Mouse (Mus musculus) heart, postnatal 25 days (tissue): Measurements from ENCODE around the gene Pde4dip. TPM values are rescaled to one million over a fixed set of nuclear protein-coding genes. Genes with fewer than 3 reads are reported as not detected.

Source experiments
- DNase-seq: peaks from one replicate; pipeline ENCODE4 v3.0.0; 2022; ENCODE audit warnings: low spot score
- intact Hi-C: fragments of 180-260 bp; cut with DNase I; formaldehyde crosslinking; loops from one replicate; pipeline ENCODE4 v1.15.1; 2025
- total RNA-seq, 2 experiments: library from RNA; stranded (reverse); gene quantifications; 2 replicates each; pipeline ENCODE4 v1.2.3; 2021

Pde4dip gene
- total RNA-seq, 2 experiments from 2014 or later: 1,803 to 1,950 TPM

DNA sequence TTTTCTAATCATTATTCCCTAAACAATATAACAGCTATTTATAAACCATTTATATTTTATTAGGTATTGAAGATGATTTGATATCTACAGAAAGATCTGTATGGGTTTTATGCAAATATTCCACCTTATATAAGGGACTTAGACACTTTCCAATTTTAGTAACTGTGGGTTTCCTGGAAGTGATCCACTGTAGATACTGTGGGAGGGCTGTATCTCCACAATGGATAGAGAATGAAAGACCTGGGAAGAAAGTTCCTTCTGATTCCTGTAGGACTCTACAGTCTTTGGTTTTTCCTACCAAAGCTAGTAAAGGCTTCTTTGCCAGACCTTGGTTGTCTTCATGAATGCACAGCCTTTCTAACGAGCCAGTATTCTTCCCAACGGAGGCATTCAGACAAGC, 21.2 kb upstream of the Pde4dip start:
- no peak for DNase-seq
- intact Hi-C loops: no loop called here

- DNase-seq: no peak
- intact Hi-C loops: loop anchor here (5.0 kb wide), 1 partner anchor 134 kb away; no protein-coding TSS in a partner anchor
Observed at GRCm38 (mm10) chr3:97901586-97901985, 13.1 kb upstream of the Pde4dip start.

GRCm38 (mm10) chr3:97900516-97901490, 12.3 kb upstream of the Pde4dip start, which contains the start of gene Sec22b:
Sec22b (plus strand) TSS chr3:97901190.
- intact Hi-C loops: loop anchor here (5.0 kb wide), 1 partner anchor 134 kb away; no protein-coding TSS in a partner anchor

DNA sequence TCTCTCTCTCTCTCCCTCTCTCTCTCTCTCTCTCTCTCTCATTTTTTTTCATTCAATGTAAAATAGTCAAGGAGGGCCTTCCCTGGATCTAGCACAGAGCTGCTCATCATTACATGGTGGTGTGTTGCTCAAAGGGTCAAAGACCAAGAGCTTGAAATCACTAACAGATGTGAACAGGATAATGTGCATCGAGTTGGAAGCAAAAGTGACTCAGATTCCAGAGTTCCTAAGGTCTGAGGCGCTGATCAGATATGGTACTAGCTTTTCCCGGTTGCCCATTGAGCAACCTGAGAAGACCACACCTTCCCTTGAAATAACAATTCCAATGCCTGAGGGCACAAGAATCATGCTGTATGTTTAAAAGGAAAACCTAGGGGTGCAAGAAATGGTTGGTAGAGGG, 9.9 kb upstream of the Pde4dip start:
- intact Hi-C loops: no loop called here
- DNase-seq: no peak

More at GRCm38 (mm10) chr3:97900516-97901490, 12.3 kb upstream of the Pde4dip start, which contains the start of gene Sec22b:
- DNase-seq: peak; percentile 79

DNA sequence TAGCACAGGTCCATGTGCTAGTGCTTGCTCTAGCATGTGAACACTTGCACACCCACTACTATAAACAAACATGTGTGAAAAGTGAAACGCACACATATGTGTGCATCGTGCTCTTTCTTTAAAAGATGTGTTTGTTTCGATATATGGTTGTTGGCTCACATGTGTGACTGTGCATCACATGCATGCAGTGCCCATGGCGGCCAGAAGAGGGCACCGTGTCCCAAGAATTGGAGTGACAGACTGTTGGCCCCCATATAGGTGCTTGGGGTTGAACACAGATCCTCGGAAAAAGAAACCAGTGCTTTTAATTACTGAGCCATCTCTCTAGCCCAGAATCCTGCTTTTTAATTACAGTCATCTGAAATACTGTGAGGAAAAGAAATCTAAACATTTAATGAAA, 6.2 kb upstream of the Pde4dip start:
- intact Hi-C loops: no loop called here
- DNase-seq: no peak

DNA sequence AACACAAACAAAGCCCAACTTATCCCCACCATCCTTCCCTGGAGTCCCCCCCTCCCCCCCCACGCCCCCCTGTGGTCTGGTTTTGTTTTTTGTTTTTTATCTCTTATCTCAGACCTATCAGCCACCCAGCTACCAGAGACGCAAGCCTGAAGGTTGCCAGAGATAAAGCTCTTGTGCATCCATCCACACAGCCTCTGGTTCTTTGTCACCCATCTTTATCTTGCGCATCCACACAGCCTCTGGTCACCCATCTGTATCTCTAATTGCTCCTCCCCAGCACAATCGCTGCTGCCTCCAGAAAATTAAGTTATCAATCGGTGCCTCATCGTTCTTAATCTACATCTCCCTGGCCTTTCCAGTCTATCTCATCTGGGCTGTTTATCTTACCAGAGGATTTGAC, 1.7 kb upstream of the Pde4dip start:
- intact Hi-C loops: no loop called here
- DNase-seq: no peak

- no peak for DNase-seq
- intact Hi-C loops: loop anchor here (10.0 kb wide), 1 partner anchor 273 kb away; the partner anchor contains the start of gene Chd1l
Observed at GRCm38 (mm10) chr3:97887785-97888167, 731 bp downstream of the Pde4dip start.

DNA sequence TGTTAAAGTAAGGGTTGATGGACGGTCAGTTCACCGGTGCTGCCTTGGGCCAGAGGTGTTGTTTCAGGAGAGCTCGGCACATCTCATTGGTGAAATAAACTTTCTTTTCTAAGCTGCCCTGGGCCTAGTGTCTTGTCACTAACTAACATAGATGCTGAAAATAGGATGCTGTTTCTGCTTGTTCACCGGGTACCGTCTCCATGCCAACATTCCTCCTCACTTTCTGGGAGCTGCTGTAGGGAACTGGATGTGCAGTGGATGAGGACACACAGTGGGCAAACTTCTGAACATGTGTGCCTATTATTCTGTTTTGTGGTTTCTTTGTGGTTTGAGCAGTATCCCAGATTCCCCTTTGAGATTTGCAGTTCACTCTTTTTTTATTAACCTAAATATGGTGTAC, 6.9 kb downstream of the Pde4dip start:
- intact Hi-C loops: loop anchor here (10.0 kb wide), 1 partner anchor 267 kb away; the partner anchor contains the start of gene Chd1l
- DNase-seq: no peak

- intact Hi-C loops: loop anchor here (1.0 to 5.0 kb wide), 2 partner anchors 112 to 198 kb away; no protein-coding TSS in a partner anchor
- DNase-seq: peak; percentile 21
Observed at GRCm38 (mm10) chr3:97879222-97879621, 9.3 kb downstream of the Pde4dip start.

GRCm38 (mm10) chr3:97876259-97876658, 12.2 kb downstream of the Pde4dip start:
- no peak for DNase-seq
- intact Hi-C loops: loop anchor here (5.0 kb wide), 1 partner anchor 109 kb away; no protein-coding TSS in a partner anchor

DNA sequence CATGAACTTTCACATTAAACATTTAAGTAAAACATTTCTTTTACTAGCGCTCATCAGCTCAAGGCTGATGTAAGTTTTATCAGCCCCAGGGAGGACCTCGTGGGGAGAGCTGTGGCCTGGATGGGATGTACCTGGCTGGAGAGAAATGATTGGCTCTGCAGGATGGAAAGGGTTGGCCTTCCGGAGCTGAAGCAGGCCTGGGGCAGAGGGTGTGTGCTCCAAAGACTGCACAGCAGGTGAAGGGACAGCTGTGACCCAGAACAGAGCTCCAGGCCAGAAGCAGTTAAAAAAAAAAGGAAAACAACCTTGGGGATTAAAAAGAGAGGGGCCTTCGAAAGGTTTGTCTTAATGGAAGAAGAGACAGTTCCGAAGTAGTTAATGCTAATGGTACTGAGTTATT, 13.7 kb downstream of the Pde4dip start:
- no peak for DNase-seq
- intact Hi-C loops: loop anchor here (5.0 kb wide), 1 partner anchor 107 kb away; no protein-coding TSS in a partner anchor

DNA sequence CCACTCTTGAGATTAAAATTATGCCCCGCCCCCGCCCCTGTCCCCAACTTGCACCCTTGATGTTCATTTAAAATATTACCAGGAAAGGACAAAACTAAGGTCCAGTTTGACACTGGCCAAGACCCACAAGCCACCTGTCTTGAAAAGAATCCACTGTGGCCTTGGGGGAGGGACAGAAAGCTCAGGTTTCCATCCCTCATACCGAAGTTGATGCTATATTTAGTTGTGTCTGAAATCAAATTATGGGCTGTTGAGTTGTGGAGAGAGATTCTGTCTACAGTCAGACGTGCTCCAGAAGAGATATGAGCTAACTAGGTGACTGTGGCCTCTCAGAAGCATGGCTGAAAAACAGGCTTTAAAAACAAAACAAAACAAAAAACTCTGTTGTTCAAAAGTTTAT, 18.8 kb downstream of the Pde4dip start:
- DNase-seq: no peak
- intact Hi-C loops: loop anchor here (5.0 kb wide), 1 partner anchor 42 kb away; no protein-coding TSS in a partner anchor

DNA sequence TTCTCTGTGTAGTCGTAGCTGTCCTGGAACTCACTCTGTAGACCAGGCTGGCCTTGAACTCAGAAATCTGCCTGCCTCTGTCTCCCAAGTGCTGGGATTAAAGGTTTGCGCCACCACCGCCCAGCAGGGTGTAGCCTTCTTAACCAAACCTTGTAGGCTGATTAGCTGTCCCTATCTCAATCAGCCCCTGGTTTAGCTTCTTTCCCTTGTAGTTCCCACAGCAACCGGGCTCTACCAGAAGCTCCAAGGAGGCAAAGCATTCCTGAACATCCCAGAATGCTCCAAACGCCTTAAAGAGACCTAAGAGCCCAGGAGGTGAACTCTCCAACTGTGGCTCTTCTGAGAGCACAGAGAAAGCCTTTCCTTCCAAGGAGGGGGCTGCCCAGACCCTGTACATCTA, 19.8 kb downstream of the Pde4dip start:
- intact Hi-C loops: loop anchor here (5.0 kb wide), 1 partner anchor 41 kb away; no protein-coding TSS in a partner anchor
- no peak for DNase-seq

- intact Hi-C loops: loop anchor here (5.0 kb wide), 1 partner anchor 41 kb away; no protein-coding TSS in a partner anchor
- DNase-seq: peak; percentile 42
Observed at GRCm38 (mm10) chr3:97868024-97868689, 20.4 kb downstream of the Pde4dip start.

- intact Hi-C loops: loop anchor here (5.0 kb wide), 1 partner anchor 40 kb away; no protein-coding TSS in a partner anchor
- no peak for DNase-seq
Observed at GRCm38 (mm10) chr3:97867221-97868023, 21.1 kb downstream of the Pde4dip start.

DNA sequence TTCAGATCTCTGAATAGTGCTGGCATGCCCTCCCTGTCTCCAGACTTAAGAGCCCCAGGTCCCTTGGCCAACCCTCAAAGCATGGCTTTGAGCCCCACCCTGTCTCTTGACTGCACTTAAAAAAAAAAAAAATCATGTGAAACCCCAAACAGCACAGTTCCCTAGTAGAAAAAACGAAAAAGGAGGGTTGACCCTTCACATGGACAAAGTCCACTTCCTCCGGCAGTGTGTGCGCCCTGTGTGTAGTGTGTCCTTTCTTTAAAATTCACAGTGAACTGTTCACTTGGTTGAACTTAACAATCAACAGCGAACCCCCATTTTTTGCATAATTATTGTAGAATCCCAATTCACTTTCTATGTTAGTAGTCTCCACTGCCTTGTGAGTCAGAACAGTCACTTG, 21.8 kb downstream of the Pde4dip start:
- intact Hi-C loops: loop anchor here (5.0 kb wide), 1 partner anchor 39 kb away; no protein-coding TSS in a partner anchor
- no peak for DNase-seq

- intact Hi-C loops: no loop called here
Observed at GRCm38 (mm10) chr3:97860820-97861451, 27.6 kb downstream of the Pde4dip start.

DNA sequence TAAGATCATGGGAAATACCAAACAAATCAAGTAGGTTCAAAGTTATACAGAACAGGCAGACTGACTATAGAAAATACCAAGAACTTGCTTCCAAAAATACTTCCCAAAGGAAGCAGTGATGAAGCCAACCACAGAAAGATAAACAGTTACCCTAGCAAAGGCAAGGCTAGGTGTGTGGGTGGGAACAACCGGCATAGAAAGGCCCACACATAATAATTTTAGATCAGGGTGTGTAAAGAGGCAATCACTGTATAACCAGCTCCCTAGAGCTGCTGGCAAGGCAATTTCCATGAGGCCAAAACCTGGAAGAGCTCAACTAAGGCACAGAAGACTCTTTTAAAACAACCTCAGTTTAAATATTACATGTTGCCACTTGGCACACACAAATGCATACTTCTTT, 29.1 kb downstream of the Pde4dip start:
- DNase-seq: no peak
- intact Hi-C loops: no loop called here

More at GRCm38 (mm10) chr3:97860820-97861451, 27.6 kb downstream of the Pde4dip start:
- DNase-seq: no peak
